Mouse (Mus musculus) T-cell, adult 2 months (primary cell): ENCODE results near the gene Sbf2.

Experiments
- DNase-seq: peaks from one replicate; pipeline ENCODE4 v3.0.0; 2022; ENCODE audit warnings: low spot score

Sbf2 gene

GRCm38 (mm10) chr7:110306281-110306680 is 308.4 kb downstream of the Sbf2 start:
- DNase-seq = no peak

GRCm38 (mm10) chr7:110305486-110305885 is 309.2 kb downstream of the Sbf2 start:
- no peak for DNase-seq

- no peak for DNase-seq
These were observed 311.8 kb downstream of the Sbf2 start for GRCm38 (mm10) chr7:110302886-110303285.

GRCm38 (mm10) chr7:110298739-110299410 is 315.8 kb downstream of the Sbf2 start:
- no peak for DNase-seq

- no peak for DNase-seq
These were observed 316.6 kb downstream of the Sbf2 start for GRCm38 (mm10) chr7:110298090-110298489.

GRCm38 (mm10) chr7:110297611-110298010 is 317.1 kb downstream of the Sbf2 start:
- DNase-seq = no peak

GRCm38 (mm10) chr7:110296889-110297603 is 317.7 kb downstream of the Sbf2 start:
- DNase-seq = no peak

- DNase-seq = no peak
These were observed 325.1 kb downstream of the Sbf2 start for GRCm38 (mm10) chr7:110289647-110290046.

GRCm38 (mm10) chr7:110288731-110289191 is 326.0 kb downstream of the Sbf2 start:
- DNase-seq = no peak

GRCm38 (mm10) chr7:110288191-110288604 is 326.5 kb downstream of the Sbf2 start:
- no peak for DNase-seq

- DNase-seq = no peak
These were observed 327.1 kb downstream of the Sbf2 start for GRCm38 (mm10) chr7:110287476-110288071.

GRCm38 (mm10) chr7:110286838-110287475 is 327.8 kb downstream of the Sbf2 start:
- peak; percentile 66 for DNase-seq

GRCm38 (mm10) chr7:110286198-110286732 is 328.5 kb downstream of the Sbf2 start:
- peak; percentile 17 for DNase-seq

- no peak for DNase-seq
These were observed 328.9 kb downstream of the Sbf2 start for GRCm38 (mm10) chr7:110285849-110286151.

GRCm38 (mm10) chr7:110285076-110285848 is 329.5 kb downstream of the Sbf2 start:
- no peak for DNase-seq

- DNase-seq = no peak
These were observed 331.0 kb downstream of the Sbf2 start for GRCm38 (mm10) chr7:110283484-110284275.

GRCm38 (mm10) chr7:110282797-110283196 is 331.9 kb downstream of the Sbf2 start:
- DNase-seq = no peak

- no peak for DNase-seq
These were observed 333.1 kb downstream of the Sbf2 start for GRCm38 (mm10) chr7:110281435-110282256.

- DNase-seq = no peak
These were observed 335.5 kb downstream of the Sbf2 start for GRCm38 (mm10) chr7:110279183-110279582.

GRCm38 (mm10) chr7:110277734-110278245 is 336.9 kb downstream of the Sbf2 start:
- DNase-seq = no peak
